Mouse (Mus musculus) CH12.LX (cell line): Measurements from ENCODE around the gene Mgat2.
A peak's percentile ranks its signal among the peaks of the same experiment; 100 is the strongest.

Source experiments
- CHD2 ChIP-seq: IDR thresholded peaks from 2 replicates; pipeline ENCODE4 v1.6.1; 2011; ENCODE audit warnings: low read length, improper control_type of control experiment
- CTCF ChIP-seq, 2 experiments: IDR thresholded peaks in 1 of 2; conservative IDR thresholded peaks in 1 of 2; 2 replicates each; pipeline ENCODE4 v1.5.1; 2011 to 2012; ENCODE audit warnings: low read depth in 2 of 2, low read length in 2 of 2, improper control_type of control experiment in 1 of 2, inconsistent platforms in 1 of 2, mild to moderate bottlenecking in 1 of 2, moderate library complexity in 1 of 2
- ELF1 ChIP-seq: IDR thresholded peaks from 2 replicates; pipeline ENCODE4 v1.6.1; 2014; ENCODE audit warnings: low read depth, mild to moderate bottlenecking, inconsistent platforms, low read length, improper control_type of control experiment
- EP300 ChIP-seq: IDR thresholded peaks from 2 replicates; pipeline ENCODE4 v1.6.1; 2011; ENCODE audit warnings: low read length, improper control_type of control experiment
- ETS1 ChIP-seq: conservative IDR thresholded peaks from 2 replicates; pipeline ENCODE4 v1.6.1; 2012; ENCODE audit warnings: low read depth, mild to moderate bottlenecking, inconsistent platforms, low read length, improper control_type of control experiment, moderate library complexity
- MAFK ChIP-seq: IDR thresholded peaks from 2 replicates; pipeline ENCODE4 v1.6.1; 2011; ENCODE audit warnings: low read length, improper control_type of control experiment; ENCODE audit not compliant: insufficient replicate concordance
- MEF2A ChIP-seq: IDR thresholded peaks from 2 replicates; pipeline ENCODE4 v1.6.1; 2014; ENCODE audit warnings: low read depth, mild to moderate bottlenecking, inconsistent platforms, low read length, improper control_type of control experiment, borderline replicate concordance
- MXI1 ChIP-seq: IDR thresholded peaks from 2 replicates; pipeline ENCODE4 v1.6.1; 2011; ENCODE audit warnings: mild to moderate bottlenecking, low read depth, low read length, improper control_type of control experiment
- POLR2A ChIP-seq: IDR thresholded peaks from 2 replicates; pipeline ENCODE4 v1.6.1; 2011; ENCODE audit warnings: low read depth, mild to moderate bottlenecking, improper control_type of control experiment, low read length
- POLR2AphosphoS2 ChIP-seq: IDR thresholded peaks from 2 replicates; pipeline ENCODE4 v1.6.1; 2011; ENCODE audit warnings: low read depth, low read length, improper control_type of control experiment
- SIN3A ChIP-seq: IDR thresholded peaks from 2 replicates; pipeline ENCODE4 v1.6.1; 2012; ENCODE audit warnings: low read length, improper control_type of control experiment, inconsistent platforms
- TBP ChIP-seq: conservative IDR thresholded peaks from 2 replicates; pipeline ENCODE4 v1.6.1; 2011; ENCODE audit warnings: low read depth, low read length, improper control_type of control experiment
- USF1 ChIP-seq: IDR thresholded peaks from 2 replicates; pipeline ENCODE4 v1.6.1; 2014; ENCODE audit warnings: low read depth, mild to moderate bottlenecking, inconsistent platforms, low read length, improper control_type of control experiment
- ZMIZ1 ChIP-seq: IDR thresholded peaks from 2 replicates; pipeline ENCODE4 v1.6.1; 2012; ENCODE audit warnings: low read depth, mild to moderate bottlenecking, inconsistent platforms, low read length, improper control_type of control experiment

DNA sequence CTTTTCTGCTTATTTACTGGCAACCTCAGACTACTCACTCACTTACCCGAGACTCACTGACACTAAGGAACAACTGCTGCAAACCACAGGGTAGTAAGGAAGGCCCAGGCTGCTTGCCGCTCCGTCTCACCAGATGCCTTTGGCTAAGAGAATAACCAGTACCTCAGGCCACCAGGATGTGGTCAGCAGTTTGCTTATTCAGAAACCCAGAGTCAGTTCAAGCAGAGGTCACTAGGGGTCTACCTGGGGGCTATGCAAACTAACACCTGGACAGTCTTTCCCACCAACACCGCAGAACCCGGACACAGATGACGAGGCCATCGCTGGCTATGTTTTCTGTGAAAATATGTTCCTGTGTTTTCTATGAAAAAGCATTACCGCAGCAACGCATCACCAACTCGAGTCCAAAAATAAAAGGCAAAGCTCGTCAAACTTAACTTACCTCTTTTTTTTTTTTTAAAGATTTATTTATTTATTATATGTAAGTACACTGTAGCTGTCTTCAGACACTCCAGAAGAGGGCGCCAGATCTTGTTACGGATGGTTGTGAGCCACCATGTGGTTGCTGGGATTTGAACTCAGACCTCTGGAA lies 29.3 kb downstream of the Mgat2 start:
- TF ChIP-seq CTCF (conservative IDR thresholded peaks at IDR 0.05 in 1 of 2, IDR thresholded peaks at IDR 0.05 in 1 of 2; ENCODE audit: low read depth in 2 of 2, low read length in 2 of 2) (peak in 1 of 2 experiments; percentile 25; a peak in 1 of 4 replicates), TBP (0 out of 2 replicates have a peak, but pooled peaks have one; percentile 35), POLR2A (no peak), ZMIZ1 (peak; percentile 83; the same call in 1 of the 2 replicates), USF1 (no peak), MAFK (peak; percentile 88), MXI1 (peak; percentile 22; the same call in 1 of the 2 replicates), CHD2 (peak; percentile 85), POLR2AphosphoS2 (no peak), MEF2A (peak; percentile 92), EP300 (peak; percentile 95), ELF1 (peak; percentile 60), SIN3A (peak; percentile 83; the same call in 1 of the 2 replicates), ETS1 (peak; percentile 91)
